Mouse (Mus musculus): ENCODE data around the gene Gm20695. TPM values are rescaled to one million over a fixed set of nuclear protein-coding genes. Genes with fewer than 3 reads are reported as not detected.

Gm20695 gene
- total RNA-seq, 2 experiments from 2014 or later, result not detected

DNA sequence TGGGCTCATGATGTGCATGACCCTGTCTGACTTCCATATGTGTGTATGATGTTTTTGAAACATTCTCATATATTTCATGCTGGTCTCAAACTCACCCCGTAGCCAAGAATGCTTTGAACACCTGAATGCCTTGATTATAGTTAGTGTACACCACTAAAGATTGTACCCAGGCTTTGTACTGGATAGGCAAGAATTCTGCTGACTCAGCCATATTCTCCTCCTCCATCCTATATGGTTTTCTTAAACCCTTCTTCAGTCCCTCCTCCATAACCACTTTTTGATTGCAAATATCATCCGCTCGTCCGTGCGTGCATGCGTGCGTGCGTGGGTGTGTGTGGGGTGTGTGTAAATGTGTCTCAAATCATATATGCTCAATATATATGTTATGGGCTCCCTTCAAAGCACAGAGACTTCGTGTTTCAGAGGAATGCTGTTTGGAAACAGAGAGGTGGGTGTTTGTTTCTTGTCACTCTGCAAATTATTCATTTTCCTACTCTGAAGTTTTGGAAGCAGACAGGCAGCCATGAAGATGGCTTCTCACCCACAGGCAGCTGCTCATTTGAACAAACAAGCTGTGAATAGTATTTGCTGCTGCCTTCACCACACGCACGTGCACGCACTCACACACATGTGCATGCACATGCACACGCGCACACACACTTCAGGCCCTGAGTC lies 7.3 kb downstream of the Gm20695 start:
- DNase-seq, result no peak
- intact Hi-C loops (cut with DNase I), result no loop called here

DNA sequence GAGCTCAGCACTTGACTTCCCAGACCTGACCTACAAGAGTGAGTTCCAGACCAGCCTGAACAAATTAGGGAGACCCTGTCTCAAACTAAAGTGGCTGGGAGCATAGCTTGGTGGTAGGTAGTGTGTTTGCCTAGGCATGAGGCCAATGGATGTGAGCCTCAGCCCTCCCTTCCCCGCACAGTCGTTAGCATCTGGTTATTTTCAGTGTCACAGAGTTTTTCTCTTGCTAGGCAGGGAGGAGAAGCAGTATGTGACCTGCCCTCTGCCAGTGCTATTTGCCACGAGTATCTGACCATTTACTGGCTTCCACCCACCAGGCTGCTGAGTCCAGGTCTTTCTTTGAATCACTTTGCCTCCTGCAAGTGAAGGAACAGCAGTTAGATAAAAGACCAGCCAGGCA lies 9.3 kb downstream of the Gm20695 start:
- DNase-seq, result peak; percentile 21 to 24
- intact Hi-C loops (cut with DNase I), result no loop called here

DNA sequence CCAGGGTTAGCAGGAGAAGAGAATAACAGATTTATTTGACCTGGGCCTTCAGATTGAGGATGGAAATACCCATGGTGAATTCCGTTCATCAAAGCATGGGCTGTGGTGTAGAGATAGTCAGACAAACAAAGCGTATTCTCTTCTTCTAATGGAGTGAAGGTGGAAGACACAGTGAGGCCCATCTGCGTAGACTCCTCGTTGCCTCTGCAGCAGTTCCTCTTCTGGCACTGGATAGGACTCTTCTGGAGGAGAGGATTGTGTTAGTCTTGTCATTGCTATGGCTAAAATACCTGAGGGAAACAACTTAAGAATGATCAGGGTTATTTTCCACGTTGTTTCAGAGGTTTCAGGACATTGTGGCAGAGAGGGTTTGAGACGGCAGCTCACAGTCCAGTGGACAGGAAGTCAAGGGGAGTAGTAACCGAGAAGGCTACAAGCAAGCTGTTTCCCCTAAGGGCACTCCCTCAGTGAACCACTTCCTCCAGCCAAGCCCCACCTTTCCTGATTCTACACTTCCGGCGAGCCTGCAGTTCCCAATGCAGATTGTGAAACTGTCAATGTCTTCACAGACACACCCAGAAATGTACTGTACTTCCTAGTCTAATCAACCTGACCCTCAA lies 10.8 kb downstream of the Gm20695 start:
- peak; percentile 59 to 64 for DNase-seq
- intact Hi-C loops (cut with DNase I), result no loop called here

DNA sequence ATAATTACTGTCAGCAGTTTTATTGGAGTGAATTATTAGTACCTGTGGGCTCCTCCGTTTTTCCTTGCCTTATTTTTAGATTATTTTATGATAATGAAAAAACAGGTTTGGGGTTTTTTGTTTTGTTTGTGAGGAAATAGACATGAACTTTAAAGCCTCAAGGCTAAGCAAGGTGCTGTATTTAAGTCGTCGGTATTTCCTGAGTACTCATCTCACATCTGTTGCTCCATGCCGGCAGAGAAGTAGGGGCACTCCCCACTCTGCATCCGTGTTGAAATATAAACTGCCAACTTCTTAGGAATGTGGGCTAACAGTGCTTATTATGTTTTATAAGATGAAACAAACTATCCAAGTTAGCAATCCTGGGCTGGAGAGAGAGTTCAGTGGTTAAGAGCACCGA lies 11.6 kb downstream of the Gm20695 start:
- intact Hi-C loops (cut with DNase I), result no loop called here
- no peak for DNase-seq

DNA sequence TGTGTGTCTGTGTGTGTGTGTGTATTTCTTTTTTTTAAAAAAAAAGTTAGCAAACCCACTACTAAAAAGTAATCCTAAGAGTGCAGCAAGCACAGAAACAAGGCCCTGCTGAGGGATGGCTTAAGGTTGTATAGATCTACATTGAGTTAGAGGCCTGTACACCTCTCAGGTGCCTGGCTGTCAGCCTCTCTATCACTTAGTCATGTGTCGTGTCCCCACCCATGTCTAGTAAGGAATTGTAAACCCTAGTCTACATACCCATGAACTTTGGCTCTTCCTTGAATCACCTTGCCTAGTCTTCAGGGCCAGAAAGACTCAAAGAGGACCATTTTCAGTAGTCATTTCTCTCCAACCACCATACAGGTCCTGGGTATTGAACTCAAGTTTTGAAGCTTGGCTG lies 12.1 kb downstream of the Gm20695 start:
- DNase-seq, result no peak
- intact Hi-C loops (cut with DNase I), result no loop called here

DNA sequence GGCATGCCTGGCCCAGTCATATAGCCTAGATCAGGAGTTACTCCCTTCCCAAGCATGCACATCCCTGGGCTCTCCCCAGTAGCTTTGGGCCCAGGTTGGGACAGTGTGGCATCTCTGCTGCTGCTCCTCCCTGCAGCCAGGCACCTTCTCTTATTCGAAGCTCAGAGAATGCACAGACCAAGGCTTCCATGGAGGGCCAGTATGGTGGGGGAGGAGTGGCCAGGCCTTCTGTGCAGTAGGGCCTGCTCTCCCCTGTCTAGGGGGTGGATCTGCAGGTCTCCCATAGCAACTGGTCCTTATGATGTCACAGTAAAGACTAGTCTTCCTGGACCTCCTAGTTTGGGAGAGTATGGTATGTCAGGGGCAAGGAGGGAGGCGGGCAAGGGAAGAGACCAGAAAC lies 23.0 kb downstream of the Gm20695 start:
- DNase-seq, result no peak
- intact Hi-C loops (cut with DNase I), result loop anchor here (5.0 kb wide), 1 partner anchor 95 kb away; the partner anchor contains the start of gene Slx4

DNA sequence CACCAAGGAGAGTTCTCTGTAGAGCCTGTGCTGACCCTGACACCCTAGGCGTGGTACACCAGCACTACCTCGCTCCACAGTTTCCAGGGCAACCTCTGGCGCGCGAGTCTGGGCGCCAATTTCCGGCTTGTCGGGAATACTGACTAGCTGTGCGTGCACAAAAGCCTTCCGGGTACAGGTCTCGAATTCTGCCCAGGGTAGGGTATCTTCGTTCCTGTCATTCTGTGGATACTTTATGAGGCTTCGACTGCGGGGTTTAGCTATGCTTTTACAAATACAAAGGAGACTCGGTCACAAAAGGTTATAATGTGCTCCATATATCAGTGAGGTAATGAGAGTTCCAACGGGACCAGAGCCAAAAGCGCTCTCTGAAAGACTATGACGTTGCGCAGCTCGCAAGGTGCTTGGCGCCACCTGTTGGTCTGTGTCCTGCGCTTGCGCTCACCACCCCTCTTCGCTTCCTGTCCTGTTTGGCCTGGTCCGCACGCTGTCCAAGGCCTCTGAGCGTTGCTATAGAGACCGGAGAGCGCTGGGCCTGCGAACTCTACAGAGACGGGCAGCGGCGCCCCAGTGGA lies 24.2 kb downstream of the Gm20695 start, which contains the start of the genes 1700037C18Rik and Cluap1:
1700037C18Rik (minus strand) TSS at position 153 of the 575 bp plus-strand sequence.
Cluap1 (plus strand) TSS at position 265 of the 575 bp plus-strand sequence.
- intact Hi-C loops (cut with DNase I), result loop anchor here (2.0 to 5.0 kb wide), 5 partner anchors 24 to 164 kb away; partner anchors contain the start of genes Gm20695, Slx4, Zfp174 and Zfp263
- DNase-seq, result peak; percentile 95 to 96

DNA sequence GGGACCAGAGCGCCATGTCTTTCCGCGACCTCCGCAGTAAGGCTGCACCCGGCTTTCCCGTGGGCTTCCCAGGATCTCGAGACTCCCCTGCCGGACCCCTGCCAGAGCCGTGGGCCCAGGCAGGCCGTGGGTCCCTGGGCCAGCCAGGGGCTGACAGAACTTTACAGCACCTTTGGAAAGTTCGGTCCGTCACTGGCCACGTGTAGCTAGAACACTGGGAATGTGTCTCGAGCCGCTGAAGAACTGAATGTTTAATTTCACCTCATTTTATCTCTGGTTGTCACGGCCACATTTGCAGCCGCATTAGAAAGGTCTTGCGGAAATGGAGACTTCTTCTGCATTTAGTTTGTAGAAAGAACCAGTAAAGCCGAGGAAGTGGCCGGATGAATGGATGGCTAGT lies 24.7 kb downstream of the Gm20695 start:
- intact Hi-C loops (cut with DNase I), result loop anchor here (2.0 to 5.0 kb wide), 5 partner anchors 24 to 164 kb away; partner anchors contain the start of genes Gm20695, Slx4, Zfp174 and Zfp263
- no peak for DNase-seq

DNA sequence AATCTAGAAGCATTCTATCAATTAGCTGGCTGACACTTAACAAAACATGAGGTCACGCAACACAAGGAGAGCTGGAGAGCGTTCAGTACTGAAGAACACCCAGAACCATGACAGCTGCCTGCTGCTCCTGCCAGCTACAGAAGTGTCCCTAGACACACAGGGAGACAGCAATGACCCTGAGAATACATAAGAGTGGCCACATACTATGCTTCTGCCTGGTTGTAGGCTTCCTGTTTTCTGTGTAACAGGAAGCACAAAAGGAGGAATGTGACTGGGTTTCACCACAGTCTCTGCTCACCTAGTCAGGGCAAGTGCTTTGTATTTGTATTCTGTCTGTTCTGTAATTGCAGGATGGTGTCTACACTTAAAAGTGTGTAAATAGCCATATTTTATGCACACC lies 36.3 kb downstream of the Gm20695 start:
- intact Hi-C loops (cut with DNase I), result no loop called here
- DNase-seq, result no peak

DNA sequence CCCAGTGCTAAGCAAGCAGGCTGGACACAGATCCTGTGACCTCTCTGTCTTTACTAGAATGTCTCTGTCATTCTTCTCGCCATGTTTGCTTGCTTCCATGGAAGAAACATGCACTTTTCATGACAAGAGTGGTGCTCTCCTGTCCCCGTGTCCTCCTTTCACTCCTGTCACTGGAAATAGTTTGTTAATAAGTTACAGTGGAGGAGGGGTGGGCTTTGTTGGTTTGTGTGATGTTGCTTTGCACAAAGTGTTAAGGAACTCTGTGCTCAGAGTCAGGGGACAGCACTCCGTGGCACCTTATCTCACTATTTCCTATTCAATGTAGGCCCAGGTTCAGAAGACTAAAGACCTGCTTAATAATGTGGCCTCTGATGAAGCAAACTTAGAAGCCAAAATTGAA lies 39.1 kb downstream of the Gm20695 start:
- no peak for DNase-seq
- intact Hi-C loops (cut with DNase I), result no loop called here

DNA sequence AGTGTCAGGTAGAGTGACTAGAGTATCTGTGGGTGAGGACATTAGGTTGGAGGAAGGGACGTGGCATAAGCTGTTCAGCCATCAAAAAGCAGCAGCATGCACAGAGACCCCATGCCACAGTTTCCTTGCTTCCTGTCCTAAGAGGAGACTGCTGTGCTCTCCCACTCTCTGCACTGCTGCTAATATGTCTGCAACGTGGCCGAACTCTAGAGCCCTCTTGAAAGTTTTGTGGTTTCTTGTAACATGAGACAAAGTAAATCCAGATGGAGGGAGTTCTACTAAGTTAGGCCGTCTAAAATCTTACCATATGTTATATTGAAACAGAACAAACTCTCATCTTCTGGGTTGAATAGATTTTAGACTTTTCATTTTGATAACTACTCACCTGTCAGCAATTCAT lies 39.5 kb downstream of the Gm20695 start:
- no peak for DNase-seq
- intact Hi-C loops (cut with DNase I), result no loop called here

DNA sequence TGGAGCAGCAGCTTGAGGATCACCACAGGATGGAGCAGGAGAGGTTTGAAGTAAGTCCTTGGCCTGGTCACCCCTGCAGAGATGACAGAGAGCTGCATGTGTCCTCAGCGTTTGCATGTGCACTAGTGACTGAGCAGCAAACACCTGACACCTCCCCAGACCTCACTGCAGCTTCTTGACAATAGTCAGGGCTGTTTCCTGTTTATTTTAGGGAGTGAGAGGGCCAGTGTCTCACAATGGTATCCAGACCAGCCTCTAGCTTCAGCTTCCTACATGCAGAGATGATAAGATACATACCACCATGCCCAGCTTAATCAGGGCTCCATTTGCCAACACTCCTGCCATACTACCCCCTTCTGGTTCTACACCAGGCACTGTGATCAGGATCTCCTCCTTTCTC lies 44.1 kb downstream of the Gm20695 start:
- DNase-seq, result no peak
- intact Hi-C loops (cut with DNase I), result no loop called here

DNA sequence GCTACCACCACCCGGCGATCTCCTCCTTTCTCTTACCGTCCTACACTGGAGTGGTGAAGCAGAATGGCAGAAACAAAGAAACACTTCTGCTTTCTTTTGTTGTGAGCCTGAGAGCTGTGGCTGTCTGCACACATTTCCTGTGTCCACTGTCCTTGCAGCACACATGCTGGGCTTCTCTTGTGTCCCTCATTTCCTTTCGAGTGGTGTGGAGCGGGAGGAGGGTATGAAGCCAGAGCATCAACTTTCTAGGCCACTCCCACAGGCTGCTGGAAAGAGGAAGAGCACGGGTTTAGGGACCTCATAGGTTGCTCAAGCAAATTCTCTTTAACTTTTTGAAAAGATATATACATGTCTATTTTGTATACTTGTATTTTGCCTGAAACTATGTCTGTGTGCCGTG lies 44.7 kb downstream of the Gm20695 start:
- DNase-seq, result peak; percentile 10 to 14
- intact Hi-C loops (cut with DNase I), result no loop called here

DNA sequence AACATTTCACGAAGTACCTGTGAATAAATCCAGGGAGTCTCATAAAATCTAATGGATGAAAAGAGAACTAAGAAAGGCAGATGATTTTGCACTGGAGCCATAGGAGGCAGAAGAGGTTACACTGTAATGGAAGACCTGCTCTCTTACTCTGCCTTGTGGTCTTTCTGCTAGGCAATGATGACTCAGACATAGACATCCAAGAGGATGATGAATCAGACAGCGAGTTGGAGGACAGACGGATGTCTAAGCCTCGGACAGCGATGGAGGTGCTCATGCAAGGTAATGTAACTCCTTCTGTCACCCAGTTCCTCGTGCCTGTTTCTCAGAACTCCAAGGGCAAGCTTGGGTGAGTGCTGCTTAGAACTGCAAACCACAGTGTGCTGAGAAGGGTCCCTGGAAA lies 49.1 kb downstream of the Gm20695 start:
- DNase-seq, result no peak
- intact Hi-C loops (cut with DNase I), result no loop called here

DNA sequence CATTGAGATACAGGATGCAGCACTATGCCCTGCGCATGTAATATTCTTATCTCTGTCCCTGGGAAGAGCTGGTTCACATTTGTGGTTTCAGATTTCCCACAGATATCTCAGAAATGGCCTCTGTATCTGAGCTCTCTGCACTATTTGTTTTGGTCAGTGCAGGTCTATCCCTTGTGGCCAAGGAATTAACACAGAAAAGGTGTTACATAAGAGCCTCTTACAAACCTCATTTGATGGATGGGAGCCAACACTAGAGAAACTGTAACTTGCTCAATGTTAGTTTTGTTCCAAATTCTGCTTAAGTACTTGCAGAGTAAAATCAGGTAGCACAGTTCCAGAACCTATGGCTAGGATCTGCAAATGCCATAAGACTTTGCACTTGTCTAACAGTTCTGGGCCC lies 49.6 kb downstream of the Gm20695 start:
- no peak for DNase-seq
- intact Hi-C loops (cut with DNase I), result no loop called here

DNA sequence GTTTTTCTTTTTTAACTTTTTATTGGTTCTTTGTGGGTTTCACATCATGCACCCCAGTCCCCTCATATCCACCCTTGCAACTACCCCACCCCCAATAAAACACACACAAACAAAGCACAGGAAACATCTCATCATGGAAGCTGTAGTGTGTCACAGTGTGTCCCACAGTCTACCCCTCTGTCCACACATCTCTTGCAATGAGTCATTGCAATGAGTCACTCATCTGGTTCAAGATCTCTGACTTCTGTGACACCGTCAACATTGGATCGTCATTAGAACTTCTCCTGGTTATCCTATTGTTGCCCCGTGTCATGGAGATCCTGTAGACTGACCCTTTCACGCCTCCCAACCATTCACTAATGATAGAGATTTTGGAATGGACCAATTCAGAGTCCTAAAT lies 50.3 kb downstream of the Gm20695 start:
- no peak for DNase-seq
- intact Hi-C loops (cut with DNase I), result no loop called here

DNA sequence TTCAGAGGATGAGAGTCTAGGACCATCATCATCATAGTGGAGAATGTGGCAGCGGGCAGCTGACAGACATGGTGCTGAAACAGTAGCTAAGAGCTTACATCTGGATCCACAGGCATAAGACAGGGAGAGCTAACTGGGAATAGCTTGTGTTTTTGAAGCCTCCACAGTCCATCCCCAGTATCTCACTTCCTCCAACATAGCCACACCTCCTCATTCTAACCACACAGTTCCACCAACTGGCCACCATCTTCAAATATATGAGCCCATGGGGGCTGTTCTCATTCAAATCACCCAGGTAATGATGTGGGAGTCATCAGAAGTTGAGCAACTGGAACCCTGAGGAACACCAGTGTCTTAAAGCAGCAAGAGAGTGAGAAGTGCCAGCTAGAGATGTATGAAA lies 66.7 kb downstream of the Gm20695 start:
- no peak for DNase-seq
- intact Hi-C loops (cut with DNase I), result no loop called here

DNA sequence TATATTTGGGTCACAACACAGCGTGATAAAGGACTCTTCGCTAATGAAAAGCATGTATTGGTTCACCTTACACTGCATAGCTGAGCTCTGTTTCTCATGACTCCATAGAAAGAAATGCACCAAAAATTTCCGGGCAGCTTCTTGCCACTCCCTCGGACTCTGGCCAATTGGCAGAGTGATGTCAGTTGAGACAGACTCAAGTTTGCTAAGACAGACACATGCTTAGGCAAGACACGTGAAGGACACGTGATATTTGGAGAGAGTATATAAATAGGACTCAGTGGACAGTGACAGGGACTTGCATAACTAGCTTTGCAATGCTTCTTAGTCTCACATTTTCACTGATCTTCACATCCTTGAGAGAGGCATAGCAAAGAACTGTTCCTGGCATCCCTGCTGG lies 71.9 kb downstream of the Gm20695 start:
- DNase-seq, result peak; percentile 41 to 47
- intact Hi-C loops (cut with DNase I), result no loop called here

DNA sequence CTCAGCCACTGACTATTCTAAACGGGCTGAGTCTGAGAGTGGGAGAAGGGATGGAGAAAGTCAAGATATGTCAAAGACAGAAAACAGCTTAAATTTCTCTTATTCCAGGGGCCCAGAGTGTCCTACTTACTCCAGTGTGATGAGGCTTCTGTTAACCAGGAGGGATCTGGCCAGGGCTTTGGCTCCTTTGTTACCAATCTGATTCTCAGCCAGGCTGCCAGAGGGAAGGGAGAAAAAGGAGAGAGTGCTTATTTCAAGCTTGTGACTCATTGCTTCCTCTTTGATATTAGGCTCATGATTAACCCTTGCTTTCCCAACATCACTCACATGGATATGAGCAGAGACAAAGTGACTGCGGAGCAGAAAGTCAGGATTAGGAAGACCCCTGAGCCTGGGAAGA lies 74.8 kb downstream of the Gm20695 start:
- intact Hi-C loops (cut with DNase I), result no loop called here
- peak; percentile 56 to 57 for DNase-seq

DNA sequence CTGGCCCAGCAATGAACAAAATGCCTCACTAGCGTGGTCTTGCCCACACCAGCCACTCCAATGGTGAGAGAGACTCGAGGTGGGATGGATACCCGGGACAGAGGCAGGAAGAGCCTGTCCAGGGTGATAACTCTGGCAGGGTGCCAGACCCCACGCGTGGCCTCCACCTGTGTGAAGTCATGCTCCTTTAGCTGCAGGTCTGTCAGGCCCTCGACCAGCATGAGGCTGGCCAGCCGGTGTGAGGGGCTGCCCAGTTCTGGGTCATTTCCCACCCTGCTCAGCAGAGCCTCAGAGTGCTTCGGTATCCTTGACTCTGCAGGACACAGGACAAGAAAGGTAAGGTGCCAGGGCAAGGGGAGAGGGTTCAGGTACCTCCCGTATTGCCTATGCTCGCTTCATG lies 80.5 kb downstream of the Gm20695 start:
- intact Hi-C loops (cut with DNase I), result no loop called here
- no peak for DNase-seq

DNA sequence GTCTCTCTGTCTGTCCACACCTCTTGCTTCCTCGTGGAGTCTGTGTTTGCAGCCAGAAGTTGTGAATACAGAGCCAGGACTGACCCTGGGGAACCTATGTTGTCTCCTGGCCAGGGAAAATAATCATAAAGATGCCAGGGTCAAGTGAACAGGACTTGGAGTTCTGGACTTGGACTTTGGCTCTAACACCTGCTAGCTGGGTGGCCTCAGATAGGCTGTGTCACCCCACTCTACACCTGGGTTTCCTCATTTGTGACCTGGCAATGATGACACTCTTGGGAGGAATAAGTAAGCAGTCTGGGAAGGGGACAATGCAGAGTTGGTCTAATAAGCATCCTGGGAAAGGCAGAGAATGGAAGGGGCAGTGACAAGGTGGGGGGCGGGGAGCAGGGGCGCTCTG lies 81.1 kb downstream of the Gm20695 start:
- intact Hi-C loops (cut with DNase I), result no loop called here
- no peak for DNase-seq
